Mouse (Mus musculus) cerebellum, adult 11 months (tissue): ENCODE measurements around the gene Unc93b1.

Experiments used
- DNase-seq: peaks from one replicate; pipeline ENCODE4 v3.0.0; 2022

The Unc93b1 gene

DNA sequence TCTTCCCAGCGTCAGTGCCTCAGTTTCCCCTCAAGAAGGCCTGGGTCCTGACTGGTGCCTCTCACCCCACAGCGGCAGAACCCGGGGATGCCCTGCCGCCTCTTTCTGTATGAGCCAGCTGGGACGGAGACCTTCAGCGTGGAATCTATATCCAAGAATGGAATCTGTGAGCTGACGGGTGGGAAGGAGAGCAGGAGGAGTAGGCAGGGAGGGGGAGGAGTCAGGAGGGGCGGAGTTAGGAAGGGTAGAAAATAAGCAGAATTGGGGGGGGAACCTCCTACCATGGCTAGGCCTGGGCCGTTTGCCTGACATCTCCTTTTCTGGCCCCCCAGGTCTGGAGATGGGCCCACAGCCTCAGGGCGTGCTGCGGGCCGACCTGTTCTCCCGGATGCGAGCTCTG, 53.1 kb downstream of the Unc93b1 start:
- no peak for DNase-seq

DNA sequence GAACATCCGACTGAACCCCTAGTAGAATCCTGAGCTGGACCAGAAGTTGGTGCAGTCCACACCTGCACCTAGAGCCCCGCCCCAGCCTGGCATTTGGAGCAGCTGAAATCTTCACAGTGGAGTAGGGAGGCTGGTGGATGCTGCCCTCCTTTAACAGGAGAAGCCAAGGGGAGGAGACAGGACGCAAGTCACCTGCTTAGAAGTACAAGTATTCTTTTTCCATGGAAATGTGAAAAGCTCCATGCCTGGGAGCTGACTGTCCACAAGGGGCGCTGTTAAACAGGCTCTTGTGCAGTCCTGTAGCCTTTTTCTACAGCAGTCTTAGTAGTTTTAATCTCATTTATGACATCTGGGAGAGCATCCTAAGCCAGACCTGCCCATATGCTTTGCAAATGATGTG, 53.8 kb downstream of the Unc93b1 start:
- no peak for DNase-seq

DNA sequence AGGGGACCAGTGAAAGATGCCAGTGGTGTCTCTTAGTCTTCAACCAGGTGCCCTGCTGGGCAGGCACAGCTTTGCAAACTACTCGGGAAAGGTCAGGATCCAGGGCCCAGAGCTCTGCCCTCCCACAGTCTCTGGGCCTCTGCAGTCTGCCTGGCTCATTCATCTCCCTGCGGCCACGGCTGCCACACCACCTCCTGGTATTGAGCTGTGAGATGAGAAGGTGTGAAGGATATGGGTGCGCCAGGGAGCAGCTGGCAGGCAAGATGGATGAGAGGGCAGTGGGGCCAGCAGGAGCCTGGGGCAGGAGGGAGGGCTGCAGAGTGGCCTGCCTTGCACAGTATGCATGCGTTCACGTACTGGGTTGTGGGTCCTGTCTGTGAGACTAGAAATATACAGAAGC, 55.8 kb downstream of the Unc93b1 start:
- DNase-seq: no peak

DNA sequence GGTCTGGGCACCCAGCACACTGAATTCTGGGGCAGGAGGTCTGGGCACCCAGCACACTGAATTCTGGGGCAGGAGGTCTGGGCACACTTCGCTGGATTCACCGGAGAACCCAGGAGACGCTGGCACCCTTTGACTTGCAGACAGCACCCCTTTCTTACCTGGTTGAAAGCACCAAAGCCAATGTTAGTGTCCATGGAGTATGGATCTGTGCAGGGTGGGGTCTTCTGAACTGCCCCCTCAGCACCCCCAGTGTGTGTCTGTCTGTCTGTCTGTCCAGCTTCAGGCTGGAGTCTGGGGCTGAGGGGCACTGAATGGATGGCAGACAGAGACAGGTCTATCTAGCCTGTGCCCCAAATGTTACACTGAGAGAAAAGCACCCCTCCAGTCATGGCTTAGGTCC, 56.6 kb downstream of the Unc93b1 start:
- DNase-seq: no peak

DNA sequence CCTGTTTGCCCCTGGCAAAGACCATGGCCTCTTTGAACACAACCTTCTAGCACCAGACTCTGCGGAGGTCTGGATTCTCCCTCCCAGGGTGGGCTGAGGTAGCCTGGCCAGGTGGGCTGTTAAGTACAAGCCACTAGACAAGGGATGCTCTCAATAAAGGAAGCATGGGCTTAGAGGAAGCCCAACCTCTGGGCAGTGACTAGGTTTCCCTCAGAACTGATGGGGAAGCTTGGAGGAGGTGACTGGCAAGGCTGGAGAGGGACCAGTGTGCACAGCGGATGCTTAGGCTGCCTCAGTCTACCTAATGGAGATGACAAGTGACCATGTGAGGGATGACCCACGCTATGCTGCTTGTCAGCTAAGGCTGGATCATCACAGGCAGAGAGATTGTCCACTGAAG, 57.0 kb downstream of the Unc93b1 start:
- DNase-seq: no peak

DNA sequence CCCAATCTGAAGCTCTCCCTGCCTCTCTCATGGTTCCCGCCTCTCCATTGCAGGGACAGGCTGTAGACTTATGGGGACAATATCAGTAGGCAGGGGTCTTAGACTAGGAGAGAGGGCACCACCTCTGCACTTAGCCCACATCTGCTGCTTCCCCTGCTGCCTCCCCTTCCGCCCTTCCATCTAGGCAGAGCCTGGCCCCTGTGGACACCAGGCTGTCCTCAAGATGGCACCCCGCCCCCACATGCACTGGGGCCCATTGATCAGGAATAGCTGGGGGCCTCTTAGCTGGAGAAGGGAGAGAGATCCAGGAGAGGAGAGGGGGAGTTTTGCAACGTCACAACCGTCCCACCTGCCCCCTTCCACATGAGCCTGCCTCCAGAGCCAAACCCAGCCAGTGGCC, 57.4 kb downstream of the Unc93b1 start, which contains the start of gene Tbx10:
Tbx10 (plus strand) TSS at position 337 of the 400 bp plus-strand sequence.
- DNase-seq: no peak

DNA sequence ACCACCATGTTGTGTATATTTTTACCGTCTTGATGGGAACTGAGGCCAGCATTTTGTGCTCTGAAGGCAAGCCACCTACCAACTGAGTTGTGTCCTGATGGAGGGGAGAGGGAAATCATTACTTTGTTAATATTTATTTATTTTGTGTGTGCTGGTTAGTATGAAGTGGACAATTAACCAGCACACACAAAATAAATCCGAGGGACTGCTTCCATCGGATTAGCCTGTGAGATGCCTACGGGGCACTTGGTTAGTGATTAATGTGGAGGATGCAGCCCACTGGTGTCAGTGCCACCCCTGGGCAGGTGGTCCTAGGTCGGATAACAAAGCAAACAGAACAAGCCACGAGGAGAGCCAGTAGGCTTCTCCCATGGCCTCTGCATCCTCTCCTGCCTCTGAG, 59.9 kb downstream of the Unc93b1 start:
- DNase-seq: no peak

DNA sequence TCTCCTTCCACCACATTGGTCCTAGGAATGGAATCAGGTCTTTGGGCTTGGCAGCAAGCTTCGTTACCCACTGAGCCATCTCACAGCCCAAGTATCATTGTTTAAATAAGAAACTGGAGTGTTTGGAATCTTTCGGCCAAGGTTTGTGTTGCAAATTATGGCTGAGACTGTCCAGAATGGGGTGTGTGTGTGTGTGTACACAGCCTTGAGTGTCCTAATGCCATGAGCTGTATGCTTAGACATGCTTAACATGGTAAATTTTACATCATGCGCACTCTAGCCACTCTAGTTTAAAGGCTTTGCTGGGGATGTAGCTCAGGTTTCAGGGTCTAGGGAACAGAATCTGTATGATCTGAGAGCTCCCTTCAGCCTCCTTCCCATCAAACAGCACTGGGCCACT, 60.5 kb downstream of the Unc93b1 start:
- no peak for DNase-seq

DNA sequence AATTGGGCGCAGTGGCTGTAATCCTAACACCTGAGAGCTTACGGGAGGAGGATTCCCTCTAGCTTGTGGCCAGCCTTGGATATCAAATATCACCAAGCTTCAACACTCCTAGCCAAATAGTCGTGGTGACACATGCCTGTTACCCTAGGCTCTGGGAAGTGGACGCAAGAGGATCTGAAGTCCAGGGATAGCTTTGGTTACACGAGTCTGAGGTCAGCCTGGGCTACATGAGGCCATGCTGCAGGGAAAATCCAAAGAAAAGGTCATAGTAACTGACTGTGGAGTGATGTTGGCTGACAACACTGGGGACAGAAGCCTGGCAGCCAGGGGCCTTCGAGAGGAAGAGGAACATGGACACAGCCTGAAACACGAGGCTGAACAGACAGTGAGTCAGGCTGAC, 61.1 kb downstream of the Unc93b1 start:
- DNase-seq: no peak

DNA sequence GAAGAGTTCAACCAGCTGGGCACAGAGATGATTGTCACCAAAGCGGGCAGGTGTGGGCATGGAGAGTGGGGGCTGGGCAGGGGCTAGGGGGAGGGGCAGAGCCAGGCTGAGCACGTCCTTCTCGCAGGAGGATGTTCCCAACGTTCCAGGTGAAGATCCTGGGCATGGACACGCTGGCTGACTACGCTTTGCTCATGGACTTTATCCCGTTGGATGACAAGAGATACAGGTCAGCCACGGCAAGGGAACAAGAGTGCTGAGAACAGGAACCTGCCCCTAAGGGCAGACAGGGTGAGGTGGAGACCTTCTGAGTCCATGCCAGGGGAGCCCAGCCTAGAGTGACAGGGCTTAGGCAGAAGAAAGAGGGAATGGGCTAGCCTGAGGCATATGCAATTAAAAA, 61.8 kb downstream of the Unc93b1 start:
- DNase-seq: no peak

DNA sequence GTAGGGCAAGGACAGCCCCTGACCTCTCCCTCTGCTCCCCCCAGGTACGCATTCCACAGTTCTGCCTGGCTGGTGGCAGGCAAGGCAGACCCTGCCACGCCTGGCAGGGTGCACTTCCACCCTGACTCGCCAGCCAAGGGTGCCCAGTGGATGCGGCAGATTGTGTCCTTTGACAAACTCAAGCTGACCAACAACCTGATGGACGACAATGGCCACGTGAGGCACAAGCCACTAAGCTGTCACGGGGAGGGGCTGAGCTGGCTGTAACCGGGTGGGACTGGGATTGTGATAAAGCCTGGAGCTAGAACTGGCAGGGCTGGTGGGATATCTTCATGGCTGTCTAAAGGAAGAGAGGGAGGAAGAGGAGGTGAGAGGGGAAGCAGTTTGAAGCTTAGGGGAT, 62.2 kb downstream of the Unc93b1 start:
- no peak for DNase-seq

DNA sequence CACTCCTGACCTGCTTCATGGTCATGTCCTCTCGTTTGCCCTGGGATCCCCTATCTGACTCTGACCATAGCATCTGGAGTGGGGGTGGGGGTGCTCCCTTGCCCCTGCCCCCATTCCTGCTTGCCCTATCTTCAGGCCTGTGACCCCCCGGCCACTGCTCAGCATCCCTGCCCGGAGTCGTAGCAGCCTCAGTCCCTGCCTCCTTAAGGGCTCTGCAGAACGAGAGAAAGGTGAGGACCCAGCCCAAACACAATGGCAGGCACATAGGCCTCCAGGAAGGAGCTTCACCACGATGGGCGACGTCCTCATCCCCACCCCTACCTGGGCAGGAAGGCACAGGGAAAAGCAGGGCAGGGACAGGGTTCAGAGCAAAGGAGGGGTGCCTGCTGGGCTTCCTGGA, 63.3 kb downstream of the Unc93b1 start:
- no peak for DNase-seq
